Mouse (Mus musculus) fat pad, adult 2 months (tissue): ENCODE data around the gene Ppp1r12c.

Experiments used
- DNase-seq: peaks from one replicate; pipeline ENCODE4 v3.0.0-alpha.2; 2011; ENCODE audit warnings: low read depth, low spot score; ENCODE audit errors: extremely low read depth

Ppp1r12c gene

DNA sequence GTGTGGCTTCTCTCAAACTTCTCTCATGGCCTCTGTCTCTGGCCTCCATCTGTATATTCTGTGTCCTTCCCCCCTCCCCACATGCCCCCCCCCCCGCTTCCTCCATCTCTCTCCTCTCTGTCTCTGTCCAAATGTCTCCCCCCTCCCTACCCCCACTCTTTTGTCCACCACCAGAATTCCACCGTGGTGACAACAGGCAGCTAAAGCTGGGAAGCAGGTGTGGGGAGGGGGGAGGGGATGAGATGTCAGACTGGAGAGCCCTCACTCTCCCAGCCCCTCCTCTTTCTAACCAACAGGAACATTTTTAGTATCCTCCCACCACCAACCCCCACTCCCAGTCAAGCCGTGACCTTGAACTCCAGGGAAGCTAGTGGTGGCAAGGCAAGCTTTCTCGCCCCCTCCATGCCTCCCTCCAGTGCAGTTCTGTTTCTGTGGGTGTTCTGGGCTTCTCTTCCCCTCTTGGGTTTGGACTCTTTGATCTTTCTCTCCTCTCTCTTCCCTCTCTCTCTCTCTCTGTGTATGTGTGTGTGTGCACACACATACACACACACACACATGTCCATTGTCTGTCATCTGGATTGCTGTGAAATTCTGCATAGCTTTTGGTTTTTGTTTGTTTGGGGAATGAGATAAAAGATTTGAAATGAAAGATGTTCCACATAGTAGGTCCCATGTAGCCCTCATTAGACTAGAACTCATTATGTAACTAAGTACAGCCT, 15.0 kb upstream of the Ppp1r12c start, which contains the start of gene Tnnt1:
Gene Tnnt1, minus strand, starts transcription at position 51 of the 719 bp plus-strand sequence.
- DNase-seq, result no peak

DNA sequence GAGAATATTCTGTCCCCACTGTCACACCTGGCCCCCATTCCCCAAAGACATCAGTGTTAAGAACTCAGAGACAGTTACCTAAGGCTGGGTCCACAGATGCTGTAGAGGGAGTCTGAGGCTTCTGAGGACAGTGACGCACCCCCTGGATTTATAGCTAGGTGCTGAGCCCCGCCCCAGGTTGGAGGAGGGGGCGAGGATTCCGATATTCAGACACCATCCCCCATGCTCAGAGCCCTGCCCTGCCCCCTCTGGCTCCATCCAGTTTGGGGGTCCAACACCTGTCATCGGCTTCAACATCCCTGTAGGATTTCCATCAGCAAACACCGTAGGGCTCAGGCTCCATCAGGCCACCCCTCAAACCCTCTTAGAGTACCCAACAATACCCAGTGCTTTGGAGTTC, 14.4 kb upstream of the Ppp1r12c start:
- no peak for DNase-seq

DNA sequence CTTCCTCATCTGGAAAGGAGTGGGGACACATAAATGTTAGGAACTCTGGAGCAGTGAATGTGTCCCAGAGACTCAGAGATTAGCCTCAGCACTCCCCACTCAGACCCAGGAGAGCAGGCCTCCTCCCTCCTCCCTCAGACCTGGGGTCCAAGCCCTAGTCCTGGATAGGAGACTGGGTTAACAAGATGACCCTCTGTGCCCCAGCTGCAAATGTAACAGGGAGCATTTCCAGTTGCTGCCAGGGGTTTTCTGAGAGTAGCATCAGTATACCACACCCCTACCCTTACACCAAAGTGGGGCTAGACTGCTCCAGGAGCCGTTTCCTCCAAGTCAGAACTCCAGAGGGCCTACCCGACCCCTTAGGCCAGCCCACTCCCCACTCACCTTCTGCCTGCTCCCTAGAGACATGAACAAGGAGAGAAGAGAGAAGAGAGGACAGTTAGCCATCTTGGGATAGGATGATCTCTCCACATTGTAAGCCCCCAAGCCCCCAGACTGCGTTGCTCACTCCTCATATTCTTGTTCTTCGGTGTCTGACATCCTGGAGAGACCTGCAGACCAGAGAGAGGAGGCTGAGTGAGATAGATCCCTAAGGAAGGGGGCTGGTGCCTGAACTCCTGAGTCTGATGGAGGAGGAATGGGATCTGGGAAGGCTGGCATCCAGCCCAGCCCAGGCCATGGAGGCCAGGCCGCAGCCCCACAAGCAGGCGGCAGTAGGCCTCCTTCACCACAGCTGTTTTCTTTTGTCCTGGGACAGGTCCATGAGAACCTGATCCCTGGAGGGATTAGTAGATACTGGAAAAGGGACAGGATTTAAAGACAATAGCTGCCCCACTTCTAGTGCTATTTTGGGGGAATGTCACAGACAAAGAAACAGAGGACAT, 12.6 kb upstream of the Ppp1r12c start:
- no peak for DNase-seq

DNA sequence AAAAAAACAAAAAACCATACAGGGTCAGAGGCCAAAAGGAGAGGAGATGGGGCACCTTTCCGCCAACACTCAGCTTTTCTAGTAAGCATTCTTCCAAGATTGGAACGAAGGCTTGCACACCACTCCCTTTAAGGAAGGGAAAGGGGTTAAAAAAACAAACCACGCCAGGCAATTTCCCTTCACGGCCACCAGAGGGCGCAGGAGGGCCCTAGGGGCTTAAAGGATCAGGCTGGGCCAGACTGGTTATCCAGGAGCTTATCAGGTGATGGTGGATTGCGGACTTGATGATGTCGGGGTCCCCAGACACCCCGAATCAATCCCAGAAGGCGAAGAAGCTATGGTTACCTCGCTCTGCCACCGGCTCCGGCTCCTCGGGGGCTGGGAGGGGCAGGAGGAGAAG, 11.8 kb upstream of the Ppp1r12c start:
- DNase-seq, result no peak

DNA sequence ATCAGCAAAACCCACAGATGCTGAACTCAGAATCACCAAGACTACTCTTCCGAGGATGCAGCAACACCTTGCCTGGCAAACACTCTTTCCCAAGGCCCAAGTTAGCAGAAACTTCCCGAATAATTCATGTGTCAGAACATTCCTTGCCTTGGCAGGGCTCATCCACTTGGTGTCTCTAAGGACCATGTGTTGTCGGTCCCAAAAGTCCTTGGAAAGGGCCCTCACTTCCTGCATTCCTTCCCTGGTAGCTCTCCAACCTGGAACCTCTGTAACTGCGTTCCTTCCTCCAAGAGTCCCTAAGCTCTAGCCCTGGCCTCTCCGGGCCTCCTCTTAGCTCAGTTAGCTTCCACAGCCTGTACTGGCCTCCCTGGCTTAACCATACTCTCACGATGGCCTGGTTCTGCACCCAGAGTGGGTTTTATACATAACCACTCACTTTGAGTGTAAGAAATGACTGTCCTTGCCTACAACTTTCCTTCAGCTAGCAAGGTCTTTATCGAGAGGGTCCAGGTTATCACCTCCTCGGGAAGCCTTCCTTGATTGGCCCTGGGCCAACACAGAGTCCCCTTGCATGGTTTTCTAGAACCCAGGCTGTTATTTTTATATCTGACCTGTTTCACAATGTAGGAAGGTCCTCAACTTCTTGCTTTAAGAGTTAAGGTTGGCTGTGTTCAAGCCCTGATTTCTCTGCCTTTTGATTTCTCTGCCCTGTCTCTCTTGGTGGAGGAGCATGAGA, 10.2 kb upstream of the Ppp1r12c start:
- no peak for DNase-seq

DNA sequence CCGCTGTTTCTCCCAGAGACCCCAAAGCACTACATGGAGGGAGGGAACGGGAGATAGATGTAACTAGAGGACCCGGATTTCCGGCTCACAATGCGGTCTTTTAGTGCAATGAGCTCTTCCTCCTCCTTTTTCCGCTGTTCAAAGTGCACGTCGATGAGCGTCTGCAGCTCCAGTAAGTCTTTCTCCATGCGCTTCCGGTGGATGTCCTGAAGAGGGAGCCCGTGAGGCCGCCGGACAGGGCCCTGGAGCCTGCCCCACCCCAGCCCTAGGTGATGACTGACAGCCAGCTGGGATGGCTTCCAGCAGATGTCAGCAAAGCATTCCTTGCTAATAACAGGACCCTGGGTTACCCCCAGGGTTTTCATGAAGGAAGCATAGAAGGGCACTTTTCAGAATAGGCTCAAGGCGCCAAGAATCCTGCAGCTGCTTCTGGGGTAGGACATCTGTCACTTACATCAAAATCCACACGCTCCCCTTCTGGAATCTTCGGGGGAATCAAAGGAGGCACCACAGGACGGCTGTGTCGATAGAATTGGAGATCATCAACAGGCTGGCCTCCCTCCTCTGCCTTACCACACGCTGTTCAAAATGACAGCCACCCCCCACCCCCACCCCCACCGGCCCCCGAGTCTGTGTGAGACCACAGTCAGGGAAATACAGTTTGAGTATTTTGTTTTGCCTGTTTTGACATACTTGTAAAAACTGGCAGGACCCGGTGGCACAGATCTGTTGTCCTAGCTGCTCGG, 8.6 kb upstream of the Ppp1r12c start:
- DNase-seq, result no peak

DNA sequence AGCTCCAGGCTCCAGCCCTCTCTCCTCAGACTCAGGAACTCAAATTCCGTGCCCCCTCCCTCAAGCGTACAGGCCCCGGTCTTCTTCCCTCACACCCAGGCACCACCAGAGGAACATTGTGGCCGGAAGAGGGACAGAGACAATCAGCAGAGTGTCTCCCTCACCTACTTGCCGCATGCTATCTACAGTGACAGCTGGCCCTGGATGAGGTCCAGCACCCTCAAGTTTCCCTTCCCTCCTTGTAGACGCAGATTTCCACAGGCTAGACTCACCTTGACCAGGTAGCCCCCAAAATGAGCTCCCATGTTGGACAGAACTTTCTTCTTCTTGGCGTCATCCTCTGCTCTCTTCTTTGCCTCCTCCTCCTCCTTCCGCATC, 7.2 kb upstream of the Ppp1r12c start:
- no peak for DNase-seq

DNA sequence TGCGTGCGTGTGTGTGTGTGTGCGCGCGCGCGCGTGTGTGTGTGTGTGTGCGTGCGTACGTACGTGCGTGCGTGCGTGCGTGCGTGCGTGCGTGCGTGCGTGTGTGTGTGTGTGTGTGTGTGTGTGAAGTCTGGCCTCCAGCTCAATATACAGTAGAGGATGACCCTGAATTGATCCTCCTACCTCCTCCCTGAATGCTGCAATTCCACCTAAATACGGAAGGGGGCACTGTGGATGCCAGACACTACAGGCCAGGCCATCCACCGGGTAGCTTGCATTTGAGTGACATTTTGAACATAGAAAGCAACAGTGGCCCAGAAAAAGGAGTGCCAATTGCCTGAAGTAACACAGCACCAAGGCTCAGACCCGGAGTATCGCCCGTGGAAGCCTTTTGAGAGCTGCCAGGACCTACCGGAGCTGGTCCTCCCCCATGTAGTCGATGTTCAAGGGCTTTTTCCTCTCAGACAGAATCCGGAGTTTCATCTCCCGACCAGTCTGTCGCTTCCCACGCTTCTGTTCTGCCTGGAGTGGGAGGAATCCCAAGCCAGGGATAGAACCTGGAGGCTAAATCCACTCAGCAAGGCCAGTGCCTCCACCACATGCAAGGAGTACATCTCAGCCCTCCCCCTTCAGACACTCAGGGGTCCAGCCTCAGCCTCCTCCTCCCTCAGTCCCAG, 6.7 kb upstream of the Ppp1r12c start:
- DNase-seq, result no peak

DNA sequence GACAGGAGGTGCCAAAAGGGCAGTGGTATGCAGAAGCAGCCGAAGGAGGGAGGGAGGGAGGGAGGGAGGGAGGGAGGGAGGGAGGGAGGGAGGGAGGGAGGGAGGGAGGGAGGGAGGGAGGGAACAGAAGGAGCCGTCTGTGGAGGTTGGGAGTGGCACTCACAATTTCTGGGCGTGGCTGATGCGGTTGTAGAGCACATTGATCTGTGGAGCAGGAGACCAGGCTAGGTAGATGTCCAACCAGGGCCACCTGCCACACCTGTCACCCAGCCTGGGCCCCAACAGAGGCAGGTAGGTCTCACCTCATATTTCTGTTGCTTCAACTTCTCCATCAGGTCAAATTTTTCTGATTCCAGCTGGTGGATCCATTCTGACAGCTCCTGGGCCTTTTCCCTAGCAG, 5.7 kb upstream of the Ppp1r12c start:
- no peak for DNase-seq

DNA sequence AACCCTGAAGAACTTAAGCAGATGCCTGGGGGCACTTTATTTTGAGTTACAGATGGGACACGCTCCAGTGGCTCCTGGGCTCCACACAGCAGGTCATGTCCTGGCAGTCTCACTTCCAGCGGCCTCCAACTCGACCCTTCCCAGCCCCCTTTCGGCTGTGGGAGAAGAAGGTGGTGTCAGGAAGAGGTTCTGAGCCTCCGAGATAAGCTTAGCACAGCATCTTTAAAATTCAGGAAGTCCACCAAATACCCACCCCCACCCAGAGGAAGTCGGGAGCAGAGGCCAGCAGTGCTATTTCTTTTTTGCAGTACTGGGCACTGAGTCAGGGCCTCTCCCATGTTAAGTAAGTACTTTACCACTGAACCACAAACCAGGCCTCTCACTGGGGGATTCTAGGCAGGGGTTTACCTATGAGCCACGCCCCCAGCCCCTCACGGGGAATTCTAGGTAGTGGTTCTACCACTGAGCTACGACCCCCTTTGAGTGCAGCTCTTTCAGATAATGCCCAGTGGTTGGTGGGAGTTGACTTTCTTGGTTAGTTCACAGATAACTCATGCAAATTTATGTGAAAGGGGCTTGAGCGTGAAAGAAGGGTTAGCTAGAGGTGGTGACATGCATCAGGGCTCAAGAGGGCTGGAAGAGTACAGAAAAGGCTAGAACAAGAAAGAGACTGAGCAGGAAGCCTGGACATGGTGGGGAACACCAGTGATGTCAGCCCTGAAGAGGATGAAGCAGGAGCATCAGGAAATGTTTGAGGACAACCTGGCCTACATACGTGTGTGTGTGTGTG, 3.4 kb upstream of the Ppp1r12c start:
- no peak for DNase-seq

DNA sequence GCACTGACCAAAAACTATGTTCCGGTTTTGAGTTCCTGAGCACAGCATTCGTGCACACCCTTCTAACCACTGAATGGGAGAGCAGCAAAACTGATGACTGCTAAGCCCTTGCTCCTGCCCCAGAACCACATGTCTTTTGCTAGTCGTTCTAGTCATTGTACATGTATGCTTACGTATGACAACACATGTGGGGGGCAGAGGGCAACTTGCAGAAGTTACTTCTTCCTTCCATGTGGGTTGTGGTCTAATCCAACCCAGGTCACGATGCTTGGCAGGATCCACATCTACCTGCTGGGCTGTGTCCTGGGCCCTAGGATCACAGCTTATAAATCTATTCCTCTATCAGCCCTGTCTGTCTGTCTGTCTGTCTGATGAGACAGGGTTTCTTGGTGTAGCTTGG, 2.4 kb upstream of the Ppp1r12c start:
- no peak for DNase-seq

DNA sequence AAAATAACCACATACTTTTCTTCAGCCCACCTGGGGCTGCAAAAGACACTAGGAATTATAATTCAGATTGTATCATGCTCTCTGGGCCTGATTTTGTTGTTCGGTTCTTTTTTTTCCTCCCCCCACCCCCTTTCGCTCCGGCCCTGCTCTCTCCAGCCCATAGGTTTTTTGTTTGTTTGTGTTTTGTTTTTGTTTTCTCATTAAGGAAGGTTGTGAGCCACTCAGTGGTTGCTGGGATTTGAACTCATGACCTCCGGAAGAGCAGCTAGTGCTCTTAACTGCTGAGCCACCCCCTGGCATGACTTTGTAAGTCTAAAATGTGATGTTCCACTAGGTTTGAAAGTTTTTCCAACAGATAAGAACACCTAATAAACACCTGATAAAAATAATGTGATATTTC, 1.6 kb upstream of the Ppp1r12c start:
- no peak for DNase-seq

DNA sequence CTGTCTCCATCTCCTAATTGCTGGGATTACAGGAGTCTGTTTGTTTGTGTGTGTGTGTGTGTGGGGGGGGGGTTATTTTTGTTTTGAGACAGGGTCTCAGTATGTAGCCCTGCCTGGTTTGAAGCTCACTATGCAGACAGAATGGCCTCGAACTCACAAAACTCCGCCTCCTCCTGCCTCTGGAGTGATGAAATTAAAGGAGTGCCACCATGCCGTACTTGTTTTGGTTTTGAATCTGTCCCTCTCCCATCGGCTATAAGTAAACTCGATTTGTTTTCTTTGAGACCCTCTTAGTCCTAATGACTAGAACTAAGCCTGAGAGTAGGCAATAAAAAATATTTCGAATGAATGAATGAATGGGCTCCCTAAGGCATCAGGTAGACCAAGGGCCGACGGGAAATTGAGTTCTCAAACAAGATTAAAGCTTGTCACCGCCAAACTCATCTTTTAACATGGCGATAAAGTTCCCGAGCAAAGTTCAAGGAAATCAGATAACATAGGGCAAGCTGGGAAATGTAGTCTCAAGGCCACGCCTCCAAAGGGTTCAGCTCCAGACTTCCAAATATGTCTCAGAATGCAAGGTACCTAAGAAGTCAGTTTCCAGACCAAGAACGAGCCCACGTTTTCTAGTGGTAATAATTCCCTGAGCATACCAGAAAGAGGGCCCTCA, 1.1 kb upstream of the Ppp1r12c start:
- peak; percentile 31 for DNase-seq

DNA sequence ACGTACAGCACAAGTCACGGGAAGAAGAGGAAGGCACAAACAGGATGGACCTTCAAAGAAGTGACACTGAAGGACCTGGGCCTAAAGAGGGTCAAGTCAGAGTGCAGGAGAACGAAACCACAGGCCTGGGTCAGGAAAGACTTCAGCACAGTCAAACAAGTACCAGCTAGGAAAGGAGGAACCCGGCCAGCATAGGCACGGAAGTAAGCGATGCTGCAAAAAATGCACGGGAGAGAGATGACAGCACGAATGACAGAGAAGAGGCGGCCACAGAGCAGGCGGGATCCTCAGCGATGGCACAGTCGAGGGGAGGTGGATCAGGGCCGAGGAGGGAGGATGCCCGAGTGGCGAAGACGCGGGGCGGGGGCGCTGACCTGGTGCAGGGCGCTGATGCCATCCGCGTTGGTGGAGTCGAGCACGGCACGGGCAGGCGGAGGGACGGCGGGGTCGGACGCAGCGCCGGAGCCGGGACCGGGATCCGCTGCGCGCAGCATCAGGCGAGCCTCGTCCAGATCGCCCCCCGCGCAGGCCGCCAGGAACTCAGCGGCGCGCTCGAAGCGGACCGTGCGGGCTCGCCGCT, 498 bp downstream of the Ppp1r12c start:
- DNase-seq, result no peak

DNA sequence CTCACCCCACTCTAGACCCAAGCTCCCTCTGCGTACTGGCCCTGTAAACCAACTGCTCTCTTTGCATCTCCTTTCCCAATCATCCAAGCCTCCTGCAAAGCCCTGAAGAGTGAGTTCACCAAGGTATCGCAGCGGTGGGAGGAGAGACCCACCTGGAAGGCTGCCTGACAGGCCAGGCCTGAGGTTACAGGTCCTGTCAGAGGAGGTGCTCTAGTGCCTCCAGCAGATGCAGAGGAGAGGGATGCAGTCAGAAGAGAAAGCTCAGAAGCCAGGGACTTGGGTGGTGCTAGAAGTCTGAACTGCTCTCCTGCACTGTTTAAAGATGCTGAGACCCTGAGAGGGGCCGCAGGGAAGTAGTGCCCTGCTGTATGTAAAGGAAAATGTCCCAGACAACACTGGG, 2.4 kb downstream of the Ppp1r12c start:
- DNase-seq, result no peak

DNA sequence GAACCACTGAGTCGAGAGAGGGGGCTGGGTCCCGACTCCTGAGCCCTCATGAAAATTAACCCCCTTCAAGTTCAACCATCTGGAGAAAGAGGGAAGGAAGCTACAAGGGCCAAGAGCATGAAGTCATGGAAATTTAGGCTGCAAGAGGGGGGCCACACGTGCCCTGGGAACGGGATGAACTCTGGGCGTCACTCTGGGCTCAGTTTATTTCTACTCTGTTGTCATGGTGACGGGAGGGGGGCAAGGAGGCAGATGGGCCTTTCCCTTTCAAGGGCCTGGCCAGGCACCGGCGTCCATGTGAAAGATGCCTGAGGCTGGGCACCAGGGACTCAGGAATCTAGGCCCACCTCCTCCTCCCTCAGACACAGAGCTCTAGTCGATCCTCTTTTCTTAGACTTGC, 3.2 kb downstream of the Ppp1r12c start:
- DNase-seq, result no peak

DNA sequence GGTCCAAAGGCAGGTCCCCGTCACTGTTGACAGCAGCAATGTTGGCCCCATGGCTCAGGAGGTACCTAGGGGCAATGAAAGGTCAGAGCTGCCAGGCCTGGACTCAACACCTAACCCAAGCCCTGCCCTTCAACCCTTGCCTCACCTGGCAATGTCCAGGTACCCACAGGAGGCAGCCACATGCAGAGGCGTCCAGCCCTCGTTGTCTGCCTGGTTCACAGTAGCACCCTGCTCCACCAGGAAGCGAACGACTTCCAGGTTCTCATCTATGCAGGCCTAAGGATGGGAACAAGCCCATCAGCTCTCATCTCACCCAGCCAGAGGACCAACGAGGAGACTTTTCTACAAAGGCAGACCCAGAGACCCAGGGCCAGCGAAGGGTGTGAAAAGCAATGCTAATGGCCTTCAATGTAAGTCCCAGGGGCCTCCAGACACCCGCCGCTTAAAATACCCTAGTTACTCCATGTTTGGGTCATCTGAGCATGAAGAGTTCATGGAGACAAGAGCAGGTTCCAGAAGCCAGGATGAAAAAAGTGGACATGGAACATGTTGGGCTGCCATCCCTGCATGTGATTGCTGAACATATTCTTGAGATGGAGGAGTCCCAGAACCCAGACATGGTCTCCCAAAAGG, 4.1 kb downstream of the Ppp1r12c start:
- no peak for DNase-seq

DNA sequence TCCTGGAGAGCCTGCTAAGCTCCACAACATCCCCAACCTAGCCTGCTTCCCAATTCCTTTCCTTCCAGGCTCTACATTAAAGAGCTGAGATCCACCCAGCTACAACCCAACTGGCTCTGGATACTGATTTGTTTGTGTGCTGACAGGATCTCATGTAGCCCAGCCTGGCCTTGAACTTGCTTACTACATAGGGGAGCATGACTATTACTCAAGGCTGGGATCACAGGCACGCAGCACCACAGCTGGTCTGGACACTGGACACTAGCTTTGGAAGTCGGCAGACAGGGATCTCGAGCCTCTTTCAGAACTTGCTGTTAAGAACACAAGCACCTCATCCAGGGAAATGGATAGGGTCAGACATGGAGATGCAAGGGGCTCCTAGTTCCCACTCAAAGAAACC, 5.0 kb downstream of the Ppp1r12c start:
- no peak for DNase-seq
